Mouse (Mus musculus): ENCODE measurements around the gene Tmem131. TPM values are rescaled to one million over a fixed set of nuclear protein-coding genes. Genes with fewer than 3 reads are reported as not detected.

Gene Tmem131
- total RNA-seq, 2 experiments from 2014 or later: 20.3 to 65.6 TPM

GRCm38 (mm10) chr1:36804259-36804658, 139.2 kb downstream of the Tmem131 start:
- no peak for ATAC-seq (ENCODE audit: poor library complexity, severe bottlenecking)

DNA sequence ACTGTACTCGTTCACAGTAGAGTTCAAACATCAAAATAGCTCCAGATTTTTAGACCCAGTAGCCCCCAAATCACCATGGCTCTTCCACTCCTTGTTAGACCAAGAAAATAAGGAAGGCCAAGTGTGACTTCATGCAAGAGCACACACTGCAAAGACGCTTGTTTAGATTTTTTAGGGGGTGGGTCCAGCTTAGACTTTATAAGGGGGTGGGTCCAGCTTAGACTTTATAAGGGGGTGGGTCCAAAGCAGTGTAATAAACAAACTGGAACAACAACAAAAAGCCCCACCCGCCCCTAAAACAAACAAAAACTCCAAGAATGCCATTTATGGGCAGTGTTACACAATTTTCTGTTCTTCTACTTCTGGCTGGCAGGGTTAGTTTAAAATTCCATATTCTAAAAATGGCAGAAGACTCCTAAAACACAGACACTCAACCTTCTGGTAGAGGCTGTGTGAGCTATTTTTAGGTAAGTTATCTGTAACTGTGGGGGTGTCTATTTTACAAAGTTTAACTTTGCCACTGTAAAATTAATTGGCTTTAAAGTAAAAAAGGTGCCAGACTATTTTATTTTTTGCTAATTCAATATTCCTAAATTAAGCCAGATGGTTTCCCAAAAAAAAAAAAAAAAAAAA, 143.0 kb downstream of the Tmem131 start:
- ATAC-seq (ENCODE audit: poor library complexity, severe bottlenecking): no peak

GRCm38 (mm10) chr1:36797481-36797880, 146.0 kb downstream of the Tmem131 start:
- peak; percentile 63 for ATAC-seq (ENCODE audit: poor library complexity, severe bottlenecking)

GRCm38 (mm10) chr1:36796711-36797110, 146.8 kb downstream of the Tmem131 start:
- ATAC-seq (ENCODE audit: poor library complexity, severe bottlenecking): no peak

- peak; percentile 38; the same call in 1 of the 2 replicates for ATAC-seq (ENCODE audit: poor library complexity, severe bottlenecking)
These were observed 154.1 kb downstream of the Tmem131 start for GRCm38 (mm10) chr1:36789416-36789815.

GRCm38 (mm10) chr1:36786377-36786776, 157.1 kb downstream of the Tmem131 start:
- no peak for ATAC-seq (ENCODE audit: poor library complexity, severe bottlenecking)

DNA sequence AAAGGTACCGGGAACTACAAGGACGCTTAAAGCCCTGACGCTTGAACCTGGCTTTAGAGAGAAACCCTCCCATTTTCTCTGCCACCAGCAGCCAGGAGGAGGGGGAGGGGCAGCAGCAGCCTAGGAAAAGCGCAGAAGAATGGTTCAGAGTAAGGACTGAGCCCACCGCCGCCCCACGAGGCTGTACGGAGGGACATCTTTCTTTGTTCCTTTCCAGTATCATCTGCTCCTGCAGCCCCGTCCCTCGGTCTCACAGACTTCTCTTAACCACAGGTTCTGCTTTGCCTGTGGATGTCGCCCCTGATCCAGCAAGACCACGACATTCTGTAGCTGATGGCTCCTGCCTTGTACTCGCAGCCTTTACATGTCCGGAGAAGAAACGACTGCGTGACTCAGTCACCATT, 158.2 kb downstream of the Tmem131 start:
- ATAC-seq (ENCODE audit: poor library complexity, severe bottlenecking): no peak

- ATAC-seq (ENCODE audit: poor library complexity, severe bottlenecking): peak; percentile 72
These were observed 158.9 kb downstream of the Tmem131 start for GRCm38 (mm10) chr1:36784365-36785134.

DNA sequence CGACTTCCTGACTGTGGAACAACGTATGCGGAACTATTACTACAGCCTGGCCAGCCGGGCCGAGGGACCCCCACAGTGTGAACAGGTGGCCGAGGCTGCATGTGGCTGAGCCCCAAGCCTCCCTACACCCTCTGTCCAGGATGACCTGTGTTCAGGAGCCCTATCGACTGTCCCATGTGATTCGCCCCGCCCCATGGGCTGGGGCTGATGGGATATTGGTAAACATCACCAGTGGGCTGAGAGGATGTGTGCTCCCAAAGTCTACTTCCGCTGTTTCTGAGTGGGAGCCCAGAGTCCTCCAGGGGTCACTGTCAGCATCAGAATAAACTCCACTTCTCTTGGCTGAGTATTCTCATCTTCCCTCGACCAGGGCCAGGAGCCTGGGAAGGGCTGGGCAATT, 161.0 kb downstream of the Tmem131 start:
- ATAC-seq (ENCODE audit: poor library complexity, severe bottlenecking): no peak

DNA sequence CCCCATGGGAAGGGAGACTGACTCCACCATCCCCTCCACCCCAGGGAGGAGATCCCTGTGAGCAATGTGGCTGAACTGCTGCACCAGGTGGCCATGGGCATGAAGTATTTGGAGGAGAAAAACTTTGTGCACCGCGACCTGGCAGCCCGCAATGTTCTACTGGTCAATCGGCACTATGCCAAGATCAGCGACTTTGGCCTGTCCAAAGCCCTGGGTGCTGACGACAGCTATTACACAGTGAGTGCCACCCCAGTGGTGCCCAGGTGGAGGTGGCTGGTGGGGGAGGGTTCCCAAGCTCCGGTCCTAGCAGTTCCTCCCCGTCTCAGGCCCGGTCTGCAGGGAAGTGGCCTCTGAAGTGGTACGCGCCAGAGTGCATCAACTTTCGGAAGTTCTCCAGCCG, 162.7 kb downstream of the Tmem131 start:
- no peak for ATAC-seq (ENCODE audit: poor library complexity, severe bottlenecking)

- ATAC-seq (ENCODE audit: poor library complexity, severe bottlenecking): no peak
These were observed 171.1 kb downstream of the Tmem131 start for GRCm38 (mm10) chr1:36772198-36772934.

- no peak for ATAC-seq (ENCODE audit: poor library complexity, severe bottlenecking)
These were observed 172.5 kb downstream of the Tmem131 start for GRCm38 (mm10) chr1:36770998-36771397.

GRCm38 (mm10) chr1:36769951-36770350, 173.5 kb downstream of the Tmem131 start:
- no peak for ATAC-seq (ENCODE audit: poor library complexity, severe bottlenecking)

DNA sequence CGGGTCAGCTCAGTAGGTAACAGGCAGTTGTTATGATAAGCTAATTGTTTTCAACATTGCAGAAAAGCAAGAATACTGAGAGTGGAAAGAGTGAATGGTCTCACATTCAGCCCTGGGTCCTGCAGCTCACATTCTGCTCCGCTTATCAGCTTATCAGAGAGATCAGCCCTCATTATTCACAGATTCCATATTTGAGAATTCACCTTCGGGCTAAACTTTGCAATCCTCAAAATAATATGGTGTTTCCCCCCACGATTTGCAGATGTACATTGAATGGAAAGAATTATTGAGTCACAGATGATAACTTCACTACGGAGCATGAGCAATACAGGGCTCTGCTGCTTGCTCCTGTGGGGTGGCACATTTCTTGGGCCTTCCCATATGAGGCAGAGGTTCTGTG, 174.7 kb downstream of the Tmem131 start:
- ATAC-seq (ENCODE audit: poor library complexity, severe bottlenecking): no peak

DNA sequence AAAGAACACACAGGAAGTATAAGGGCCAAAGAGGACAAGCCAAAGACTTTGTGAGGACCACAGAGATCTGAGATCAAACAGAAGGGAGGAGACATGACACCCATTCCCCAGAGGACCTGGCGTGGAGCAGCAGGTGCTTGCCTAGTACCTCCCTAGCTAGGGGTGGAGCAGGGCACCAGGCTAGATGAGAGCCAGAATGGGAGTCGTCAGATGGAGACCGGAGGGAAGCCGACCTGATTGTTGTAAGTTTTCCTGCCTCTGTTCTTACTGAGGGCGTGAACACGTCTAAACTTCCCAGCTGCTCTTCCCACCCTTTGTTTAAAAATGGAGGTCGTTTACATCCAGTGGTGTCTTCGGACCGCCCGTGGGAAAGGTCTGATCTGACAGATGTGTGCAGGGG, 176.1 kb downstream of the Tmem131 start:
- ATAC-seq (ENCODE audit: poor library complexity, severe bottlenecking): no peak

DNA sequence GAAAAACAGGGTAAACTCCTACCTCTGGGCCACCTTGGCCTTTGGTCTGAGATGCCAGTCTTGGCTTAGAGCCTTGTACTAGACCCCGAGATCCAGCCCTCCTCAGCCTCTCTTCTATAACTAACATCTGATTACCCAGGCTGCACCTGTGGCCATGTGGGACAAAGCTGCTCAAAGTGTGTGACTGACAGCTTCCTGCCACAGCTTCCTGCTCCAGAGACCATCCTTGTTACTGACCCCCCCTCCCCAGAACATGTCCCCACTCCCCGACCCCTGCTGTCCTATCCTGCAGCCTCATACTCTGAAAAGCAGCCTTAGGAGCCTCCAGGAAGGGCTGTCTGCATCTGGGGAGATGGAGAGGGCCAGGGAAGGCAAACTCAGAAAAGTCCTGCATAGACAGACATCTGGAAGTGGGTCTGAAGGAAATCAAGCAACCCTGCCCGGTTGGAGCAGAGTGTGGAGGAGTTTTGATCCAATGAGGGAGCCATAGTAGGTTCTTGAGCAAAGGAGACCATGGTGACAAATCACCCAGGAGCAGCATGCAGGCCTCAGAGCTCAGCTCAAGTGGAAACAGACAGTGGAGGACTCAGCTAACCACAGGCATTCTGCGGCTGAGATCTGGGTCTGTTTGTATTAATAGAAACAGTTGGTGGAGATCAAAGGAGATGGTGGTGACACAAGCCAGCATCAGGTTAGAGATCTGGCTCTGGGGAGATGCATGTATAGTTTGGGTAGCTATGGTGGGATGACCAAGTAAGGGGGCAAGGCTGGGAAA, 176.8 kb downstream of the Tmem131 start:
- peak; percentile 54 for ATAC-seq (ENCODE audit: poor library complexity, severe bottlenecking)

GRCm38 (mm10) chr1:36761568-36761967, 181.9 kb downstream of the Tmem131 start, which contains the start of gene Zap70:
Zap70 (plus strand) TSS chr1:36761798.
- ATAC-seq (ENCODE audit: poor library complexity, severe bottlenecking): peak; percentile 52

- ATAC-seq (ENCODE audit: poor library complexity, severe bottlenecking): no peak
These were observed 182.4 kb downstream of the Tmem131 start for GRCm38 (mm10) chr1:36761061-36761460.

GRCm38 (mm10) chr1:36760401-36760800, 183.1 kb downstream of the Tmem131 start:
- no peak for ATAC-seq (ENCODE audit: poor library complexity, severe bottlenecking)

DNA sequence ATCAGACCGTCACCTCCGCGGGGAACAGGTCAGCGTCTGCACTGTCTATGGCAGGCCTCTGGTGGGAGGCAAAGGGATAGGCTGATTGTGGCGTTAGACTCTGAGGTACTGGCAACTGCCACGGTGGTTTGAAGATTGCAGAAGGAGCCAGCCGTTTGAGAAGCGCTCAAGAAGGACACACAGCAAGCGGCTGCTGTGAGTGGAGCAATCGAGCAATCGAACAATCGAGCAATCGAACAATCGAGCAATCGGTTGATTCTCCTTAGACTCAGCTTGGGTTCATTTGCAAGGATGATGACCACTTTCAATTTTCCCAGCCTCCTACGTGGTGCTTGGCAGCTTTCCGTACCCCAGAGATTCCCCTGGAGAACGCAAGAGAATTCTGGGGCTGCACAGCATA, 184.4 kb downstream of the Tmem131 start:
- ATAC-seq (ENCODE audit: poor library complexity, severe bottlenecking): no peak

GRCm38 (mm10) chr1:36758553-36758952, 184.9 kb downstream of the Tmem131 start:
- no peak for ATAC-seq (ENCODE audit: poor library complexity, severe bottlenecking)

Data from megakaryocyte, adult 5-6 weeks (primary cell).